Mouse (Mus musculus) thymus, adult 2 months (tissue): ENCODE results near the gene Eif2ak4. TPM values are rescaled to one million over a fixed set of nuclear protein-coding genes. Genes with fewer than 3 reads are reported as not detected.

Experiments
- DNase-seq: peaks from one replicate; pipeline ENCODE4 v3.0.0; 2021
- H3K27ac ChIP-seq: fragments of 200-500 bp; 2 replicates; pipeline ENCODE4 v1.5.1; 2012; ENCODE audit warnings: low read length, control low read depth; ENCODE audit not compliant: control insufficient read depth, insufficient read depth
- H3K27me3 ChIP-seq: fragments of 200-500 bp; 2 replicates; pipeline ENCODE4 v1.6.1; 2012; ENCODE audit warnings: mild to moderate bottlenecking, low read length, moderate library complexity, mixed read lengths; ENCODE audit not compliant: control insufficient read depth, insufficient read depth
- H3K36me3 ChIP-seq: fragments of 200-500 bp; 2 replicates; pipeline ENCODE4 v1.6.1; 2012; ENCODE audit warnings: mild to moderate bottlenecking, low read length, moderate library complexity; ENCODE audit not compliant: control insufficient read depth, insufficient read depth
- H3K4me1 ChIP-seq: fragments of 200-500 bp; replicated peaks from 2 replicates; pipeline ENCODE4 v1.6.1; 2012; ENCODE audit warnings: low read length; ENCODE audit not compliant: control insufficient read depth, insufficient read depth
- H3K4me3 ChIP-seq: fragments of 200-500 bp; 2 replicates; pipeline ENCODE4 v1.5.1; 2012; ENCODE audit warnings: mild to moderate bottlenecking, low read length, control low read depth, moderate library complexity; ENCODE audit not compliant: control insufficient read depth, insufficient read depth
- CTCF ChIP-seq: fragments of 200-500 bp; IDR thresholded peaks from 2 replicates; pipeline ENCODE4 v1.5.1; 2012; ENCODE audit warnings: mild to moderate bottlenecking, control low read depth, low read length, moderate library complexity, borderline replicate concordance; ENCODE audit not compliant: control insufficient read depth, poor library complexity, insufficient read depth; ENCODE audit errors: extremely low read depth
- POLR2A ChIP-seq: fragments of 200-500 bp; IDR thresholded peaks from 2 replicates; pipeline ENCODE4 v1.6.1; 2012; ENCODE audit warnings: mild to moderate bottlenecking, low read length, control low read depth, moderate library complexity; ENCODE audit not compliant: control insufficient read depth, poor library complexity, insufficient read depth; ENCODE audit errors: extremely low read depth
- WGBS: fragments of 180-500 bp; shearing (Covaris S2); methylation state at CpG from one replicate; pipeline ENCODE4 v1.1.7; 2018; 5-methylcytosine and 5-hydroxymethylcytosine counted together
- polyA plus RNA-seq: library from polyadenylated mRNA; depleted of rRNA; stranded (reverse); fragments of >200 nt; gene quantifications from 2 replicates; pipeline ENCODE4 v1.2.3, GENCODE M21; 2012; rRNA removed

Gene Eif2ak4
- polyA plus RNA-seq, 1 experiment = 9.0 TPM

DNA sequence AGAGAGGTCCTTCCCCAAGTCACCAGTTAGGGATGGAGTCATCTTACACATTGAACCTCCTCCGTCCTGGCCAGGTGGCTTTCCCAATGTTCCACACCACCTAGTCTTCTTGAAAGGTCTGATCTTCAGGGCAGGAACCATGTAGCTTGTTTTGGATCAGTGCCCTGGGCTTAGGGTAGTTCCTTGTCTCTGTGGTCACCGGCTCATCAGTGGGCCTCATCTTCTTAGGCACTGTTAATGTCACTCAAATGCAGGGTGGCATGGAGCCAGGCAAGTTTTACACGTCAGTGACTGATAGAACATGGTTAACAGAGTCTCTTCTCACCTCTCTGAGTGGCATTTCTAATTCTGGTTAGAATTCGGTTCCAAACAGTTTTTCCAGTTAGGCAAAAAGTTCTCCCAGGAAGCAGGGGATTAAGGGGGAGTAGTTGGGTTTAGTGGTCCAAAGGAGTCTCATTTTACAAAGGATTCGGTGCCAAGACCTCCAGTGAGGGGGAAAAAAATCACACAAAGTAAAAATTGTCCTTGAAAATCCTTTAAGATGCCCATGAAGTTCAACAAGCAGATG is 134.8 kb downstream of the Eif2ak4 start:
- no peak for TF ChIP-seq POLR2A
- no peak for TF ChIP-seq CTCF
- Histone ChIP-seq H3K27me3 (no peaks in the 10 kb centered on the region), H3K4me1 (peaks cover 20% of the 10 kb centered on the region), H3K36me3 (no peaks in the 10 kb centered on the region), H3K27ac (no peak overlapping the region), H3K4me3 (no peak overlapping the region)
- WGBS = 76% methylated on average over 5 of the region's 5 CpGs
- DNase-seq = no peak

DNA sequence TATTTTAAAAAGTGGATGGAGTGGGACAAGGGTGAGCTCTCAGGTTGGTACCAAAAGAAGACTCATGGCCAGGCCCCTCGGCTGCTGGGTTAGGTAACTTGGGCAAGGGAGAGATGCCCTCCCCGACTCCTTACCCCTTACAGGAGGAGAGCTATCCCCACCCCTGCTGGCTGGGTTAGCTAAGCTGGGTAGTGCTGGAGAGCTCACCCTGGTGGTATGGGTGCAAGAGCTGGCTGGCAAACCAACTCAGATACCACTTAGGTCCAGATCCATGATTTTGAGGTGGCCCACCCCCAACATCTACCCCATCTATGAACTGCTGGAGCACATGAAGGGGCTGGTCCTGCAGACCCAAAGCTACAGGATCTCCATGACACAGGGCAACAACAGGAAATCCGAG is 136.4 kb downstream of the Eif2ak4 start:
- DNase-seq = no peak
- H3K27me3 ChIP-seq = no peaks in the 10 kb centered on the region
- H3K4me1 ChIP-seq = peaks cover 12% of the 10 kb centered on the region
- no peaks in the 10 kb centered on the region for H3K36me3 ChIP-seq
- no peak for TF ChIP-seq CTCF
- TF ChIP-seq POLR2A = no peak
- H3K4me3 ChIP-seq = no peak overlapping the region
- no peak overlapping the region for H3K27ac ChIP-seq
- WGBS = 96% methylated on average over 3 of the region's 3 CpGs

Other genes starting within 250 kb of the Eif2ak4 start
- gene Fsip1, start 131.7 kb upstream of the Eif2ak4 start, polyA plus RNA-seq = not detected in 2 replicates
- gene Gpr176, start 15.2 kb upstream of the Eif2ak4 start, polyA plus RNA-seq = 0.30 and 0.55 TPM in 2 replicates
- gene Srp14, start 91.1 kb downstream of the Eif2ak4 start, polyA plus RNA-seq = 59.9 and 82.7 TPM in 2 replicates
- gene Bmf, start 161.1 kb downstream of the Eif2ak4 start, polyA plus RNA-seq = 67.3 and 80.9 TPM in 2 replicates
- 42.0 and 53.7 TPM in 2 replicates for gene Bub1b, start 209.6 kb downstream of the Eif2ak4 start, polyA plus RNA-seq